Mouse (Mus musculus) small intestine, adult 2 months (tissue): ENCODE data around the gene Cacna1d.

Source experiments
- CTCF ChIP-seq: fragments of 200-500 bp; IDR thresholded peaks from 2 replicates; pipeline ENCODE4 v1.5.1; 2012; ENCODE audit warnings: low read depth, mild to moderate bottlenecking, control low read depth, inconsistent platforms, low read length, moderate library complexity, mixed read lengths; ENCODE audit not compliant: insufficient replicate concordance, insufficient read length; ENCODE audit errors: extremely low read depth
- POLR2A ChIP-seq: fragments of 200-500 bp; IDR thresholded peaks from 2 replicates; pipeline ENCODE4 v1.6.1; 2012; ENCODE audit warnings: low read depth, mild to moderate bottlenecking, control low read depth, inconsistent platforms, low read length, moderate library complexity

DNA sequence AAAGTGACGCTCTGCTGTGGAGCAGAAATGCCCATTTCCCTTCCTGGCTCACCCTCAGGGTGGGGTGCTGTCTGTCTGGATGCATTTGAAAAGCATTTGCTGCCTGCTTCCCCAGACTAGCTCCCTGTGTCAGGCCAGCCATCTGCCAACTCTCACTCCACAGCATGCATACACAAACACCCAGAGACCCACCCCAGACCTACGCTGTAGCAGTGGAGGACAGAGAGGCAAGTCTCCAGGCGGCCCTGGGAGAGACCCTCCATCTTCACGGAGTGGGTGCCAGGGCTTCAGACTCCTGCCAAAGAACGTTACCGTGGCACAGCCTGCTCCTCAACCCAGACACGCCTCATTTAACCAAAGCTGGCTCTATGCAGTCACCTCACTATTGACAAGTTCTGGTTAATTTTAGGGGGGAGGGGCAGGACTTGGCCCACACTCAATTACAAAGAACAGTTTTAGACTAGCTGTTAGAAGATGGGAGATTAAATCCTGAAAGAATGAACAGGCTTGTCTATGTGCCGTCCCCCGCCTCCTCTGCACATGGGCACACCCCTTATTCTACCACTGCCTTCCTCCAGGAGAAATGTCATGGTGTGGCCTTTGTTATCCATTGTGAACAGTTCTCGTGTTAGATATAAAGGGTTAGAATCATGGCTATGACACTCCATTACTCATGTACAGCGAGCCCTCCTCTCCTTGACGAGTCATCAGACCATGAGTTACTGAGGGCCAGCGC, 435.1 kb downstream of the Cacna1d start:
- TF ChIP-seq POLR2A = no peak
- no peak for TF ChIP-seq CTCF
